Mouse (Mus musculus) midbrain, embryonic 12.5 days (tissue): ENCODE measurements at regions not wholly inside any gene's neighbourhood (a gene's known extent, or its start where the extent isn't known, plus 50 kb on each side); places are given as distances from the start of the nearest gene placed in this dataset.

Experiments used
- ATAC-seq: fragments of 200-750 bp; cut with Nextera tagmentation; 2 replicates; pipeline ENCODE4 v1.8.0; 2017; ENCODE audit warnings: low read depth, moderate TSS enrichment, moderate library complexity; ENCODE audit not compliant: low FRiP score
- H3K27ac ChIP-seq: fragments of 300-500 bp; sonication (generic); replicated peaks from 2 replicates; pipeline ENCODE4 v1.5.1; 2016; ENCODE audit warnings: mild to moderate bottlenecking
- H3K27me3 ChIP-seq: fragments of 300-500 bp; sonication (generic); 2 replicates; pipeline ENCODE4 v1.6.1; 2016; ENCODE audit warnings: mild to moderate bottlenecking
- H3K36me3 ChIP-seq: fragments of 300-500 bp; sonication (generic); 2 replicates; pipeline ENCODE4 v1.6.1; 2016
- H3K4me1 ChIP-seq: fragments of 300-500 bp; sonication (generic); 2 replicates; pipeline ENCODE4 v1.6.1; 2016
- H3K4me2 ChIP-seq: fragments of 300-500 bp; sonication (generic); replicated peaks from 2 replicates; pipeline ENCODE4 v1.6.1; 2016; ENCODE audit warnings: mild to moderate bottlenecking, moderate library complexity
- H3K4me3 ChIP-seq: fragments of 300-500 bp; sonication (generic); 2 replicates; pipeline ENCODE4 v1.5.1; 2016; ENCODE audit warnings: mild to moderate bottlenecking
- H3K9ac ChIP-seq: fragments of 300-500 bp; sonication (generic); replicated peaks from 2 replicates; pipeline ENCODE4 v1.6.1; 2016; ENCODE audit warnings: mild to moderate bottlenecking, moderate library complexity
- H3K9me3 ChIP-seq: fragments of 300-500 bp; sonication (generic); 2 replicates; pipeline ENCODE4 v1.6.1; 2016; ENCODE audit warnings: mild to moderate bottlenecking
- WGBS: fragments of 180-500 bp; shearing (Covaris S2); methylation state at CpG from one replicate; pipeline ENCODE4 v1.1.7; 2016; 5-methylcytosine and 5-hydroxymethylcytosine counted together

- H3K4me2 ChIP-seq, result no peak overlapping the region
- no peaks in the 10 kb centered on the region for H3K27me3 ChIP-seq
- no peak overlapping the region for H3K27ac ChIP-seq
- H3K4me1 ChIP-seq, result no peaks in the 10 kb centered on the region
- H3K9me3 ChIP-seq, result no peaks in the 10 kb centered on the region
- 100% methylated on average over 1 of the region's 1 CpGs for WGBS
- H3K36me3 ChIP-seq, result no peaks in the 10 kb centered on the region
- no peak for ATAC-seq
- H3K4me3 ChIP-seq, result no peak overlapping the region
- no peak overlapping the region for H3K9ac ChIP-seq
Observed at GRCm38 (mm10) chr13:26009131-26009530, 738.8 kb upstream of the Nrsn1 start.

- H3K9ac ChIP-seq, result no peak overlapping the region
- no peak overlapping the region for H3K4me2 ChIP-seq
- H3K27me3 ChIP-seq, result no peaks in the 10 kb centered on the region
- H3K27ac ChIP-seq, result no peak overlapping the region
- H3K9me3 ChIP-seq, result no peaks in the 10 kb centered on the region
- no peaks in the 10 kb centered on the region for H3K4me1 ChIP-seq
- no peaks in the 10 kb centered on the region for H3K36me3 ChIP-seq
- no peak overlapping the region for H3K4me3 ChIP-seq
- 83% methylated on average over 7 of the region's 7 CpGs for WGBS
- no peak for ATAC-seq
Observed at GRCm38 (mm10) chr13:26004768-26005560, 734.7 kb upstream of the Nrsn1 start.

- no peak overlapping the region for H3K4me2 ChIP-seq
- 67% methylated on average over 1 of the region's 1 CpGs for WGBS
- H3K27ac ChIP-seq, result no peak overlapping the region
- H3K36me3 ChIP-seq, result no peaks in the 10 kb centered on the region
- H3K9me3 ChIP-seq, result no peaks in the 10 kb centered on the region
- no peak for ATAC-seq
- H3K4me1 ChIP-seq, result no peaks in the 10 kb centered on the region
- no peak overlapping the region for H3K4me3 ChIP-seq
- no peaks in the 10 kb centered on the region for H3K27me3 ChIP-seq
- H3K9ac ChIP-seq, result no peak overlapping the region
Observed at GRCm38 (mm10) chr13:25993526-25993925, 723.2 kb upstream of the Nrsn1 start.

GRCm38 (mm10) chr13:25989067-25989756 is 718.9 kb upstream of the Nrsn1 start:
- WGBS, result 90% methylated on average over 5 of the region's 5 CpGs
- H3K9me3 ChIP-seq, result no peaks in the 10 kb centered on the region
- no peak overlapping the region for H3K4me2 ChIP-seq
- no peak overlapping the region for H3K27ac ChIP-seq
- H3K4me3 ChIP-seq, result no peak overlapping the region
- H3K4me1 ChIP-seq, result peaks cover 3% of the 10 kb centered on the region; the same call in 1 of the 2 replicates
- H3K36me3 ChIP-seq, result no peaks in the 10 kb centered on the region
- H3K27me3 ChIP-seq, result no peaks in the 10 kb centered on the region
- no peak overlapping the region for H3K9ac ChIP-seq
- no peak for ATAC-seq

- Histone ChIP-seq H3K4me1 (peaks cover 12% of the 10 kb centered on the region; the same call in 1 of the 2 replicates), H3K4me3 (no peak overlapping the region), H3K9me3 (no peaks in the 10 kb centered on the region), H3K27me3 (no peaks in the 10 kb centered on the region), H3K9ac (no peak overlapping the region), H3K4me2 (no peak overlapping the region), H3K36me3 (no peaks in the 10 kb centered on the region), H3K27ac (no peak overlapping the region)
- ATAC-seq, result no peak
- WGBS, result 74% methylated on average over 1 of the region's 1 CpGs
Observed at GRCm38 (mm10) chr13:25984535-25984934, 714.2 kb upstream of the Nrsn1 start.

GRCm38 (mm10) chr13:25983659-25984058 is 713.4 kb upstream of the Nrsn1 start:
- H3K27me3 ChIP-seq, result no peaks in the 10 kb centered on the region
- 83% methylated on average over 1 of the region's 1 CpGs for WGBS
- H3K27ac ChIP-seq, result no peak overlapping the region
- H3K9ac ChIP-seq, result no peak overlapping the region
- no peak overlapping the region for H3K4me3 ChIP-seq
- H3K9me3 ChIP-seq, result no peaks in the 10 kb centered on the region
- H3K4me2 ChIP-seq, result no peak overlapping the region
- H3K4me1 ChIP-seq, result peaks cover 12% of the 10 kb centered on the region; the same call in 1 of the 2 replicates
- no peaks in the 10 kb centered on the region for H3K36me3 ChIP-seq
- ATAC-seq, result no peak

GRCm38 (mm10) chr13:25978648-25979047 is 708.3 kb upstream of the Nrsn1 start:
- WGBS, result 63% methylated on average over 1 of the region's 1 CpGs
- no peak for ATAC-seq
- H3K4me1 ChIP-seq, result 0 out of 2 replicates have a peak, but pooled peaks cover 5% of the 10 kb centered on the region
- no peak overlapping the region for H3K9ac ChIP-seq
- H3K4me2 ChIP-seq, result no peak overlapping the region
- H3K36me3 ChIP-seq, result no peaks in the 10 kb centered on the region
- H3K9me3 ChIP-seq, result no peaks in the 10 kb centered on the region
- H3K27ac ChIP-seq, result no peak overlapping the region
- H3K4me3 ChIP-seq, result no peak overlapping the region
- no peaks in the 10 kb centered on the region for H3K27me3 ChIP-seq

- no peaks in the 10 kb centered on the region for H3K27me3 ChIP-seq
Observed at GRCm38 (mm10) chr13:25958592-25958991, 688.3 kb upstream of the Nrsn1 start.

GRCm38 (mm10) chr13:25958153-25958466 is 687.8 kb upstream of the Nrsn1 start:
- Histone ChIP-seq H3K4me2 (no peak overlapping the region), H3K4me3 (no peak overlapping the region), H3K27me3 (no peaks in the 10 kb centered on the region), H3K27ac (no peak overlapping the region), H3K4me1 (no peaks in the 10 kb centered on the region), H3K9me3 (no peaks in the 10 kb centered on the region), H3K9ac (no peak overlapping the region), H3K36me3 (no peaks in the 10 kb centered on the region)
- ATAC-seq, result no peak
- WGBS, result 86% methylated on average over 4 of the region's 4 CpGs

More at GRCm38 (mm10) chr13:25958592-25958991, 688.3 kb upstream of the Nrsn1 start:
- no peaks in the 10 kb centered on the region for H3K9me3 ChIP-seq
- no peak overlapping the region for H3K27ac ChIP-seq
- H3K4me2 ChIP-seq, result no peak overlapping the region
- no peaks in the 10 kb centered on the region for H3K4me1 ChIP-seq
- no peak overlapping the region for H3K9ac ChIP-seq
- H3K4me3 ChIP-seq, result no peak overlapping the region
- no peaks in the 10 kb centered on the region for H3K36me3 ChIP-seq
- no peak for ATAC-seq

- H3K9ac ChIP-seq, result no peak overlapping the region
- no peaks in the 10 kb centered on the region for H3K9me3 ChIP-seq
- no peak overlapping the region for H3K27ac ChIP-seq
- 62% methylated on average over 4 of the region's 4 CpGs for WGBS
- H3K4me2 ChIP-seq, result no peak overlapping the region
- no peaks in the 10 kb centered on the region for H3K4me1 ChIP-seq
- no peak overlapping the region for H3K4me3 ChIP-seq
- H3K27me3 ChIP-seq, result no peaks in the 10 kb centered on the region
- H3K36me3 ChIP-seq, result no peaks in the 10 kb centered on the region
- no peak for ATAC-seq
Observed at GRCm38 (mm10) chr13:25957451-25958152, 687.3 kb upstream of the Nrsn1 start.

- Histone ChIP-seq H3K36me3 (no peaks in the 10 kb centered on the region), H3K4me2 (no peak overlapping the region), H3K27ac (no peak overlapping the region), H3K9ac (no peak overlapping the region), H3K4me3 (no peak overlapping the region), H3K4me1 (peaks cover 11% of the 10 kb centered on the region), H3K27me3 (no peaks in the 10 kb centered on the region), H3K9me3 (no peaks in the 10 kb centered on the region)
- no peak for ATAC-seq
- WGBS, result 94% methylated on average over 1 of the region's 1 CpGs
Observed at GRCm38 (mm10) chr13:25937631-25938030, 667.3 kb upstream of the Nrsn1 start.

GRCm38 (mm10) chr13:25933783-25934182 is 663.5 kb upstream of the Nrsn1 start:
- H3K4me3 ChIP-seq, result no peak overlapping the region
- 25% methylated on average over 3 of the region's 3 CpGs for WGBS
- H3K36me3 ChIP-seq, result no peaks in the 10 kb centered on the region
- peaks cover 18% of the 10 kb centered on the region for H3K4me1 ChIP-seq
- peak overlapping the region; percentile 83 for H3K27ac ChIP-seq
- 0 out of 2 replicates have a peak, but pooled peaks have one; percentile 31 for ATAC-seq
- H3K9me3 ChIP-seq, result no peaks in the 10 kb centered on the region
- H3K4me2 ChIP-seq, result no peak overlapping the region
- no peak overlapping the region for H3K9ac ChIP-seq
- no peaks in the 10 kb centered on the region for H3K27me3 ChIP-seq
